Mouse (Mus musculus): ENCODE measurements around the gene Lbhd2.

The Lbhd2 gene

GRCm38 (mm10) chr12:111409583-111409982 is 3.0 kb downstream of the Lbhd2 start:
- no peak for DNase-seq (ENCODE audit: low read depth, low spot score)

GRCm38 (mm10) chr12:111411631-111412355 is 5.2 kb downstream of the Lbhd2 start:
- DNase-seq (ENCODE audit: low read depth, low spot score) = no peak

- DNase-seq (ENCODE audit: low read depth, low spot score) = no peak
These were observed 6.1 kb downstream of the Lbhd2 start for GRCm38 (mm10) chr12:111412581-111413284.

GRCm38 (mm10) chr12:111413300-111413699 is 6.7 kb downstream of the Lbhd2 start:
- DNase-seq (ENCODE audit: low read depth, low spot score) = peak; percentile 62

- no peak for DNase-seq (ENCODE audit: low read depth, low spot score)
These were observed 10.5 kb downstream of the Lbhd2 start, which contains the start of gene Exoc3l4 for GRCm38 (mm10) chr12:111416921-111417779. Gene Exoc3l4 (plus strand): TSS chr12:111417017.

GRCm38 (mm10) chr12:111419918-111420317 is 13.3 kb downstream of the Lbhd2 start:
- DNase-seq (ENCODE audit: low read depth, low spot score) = no peak

- no peak for DNase-seq (ENCODE audit: low read depth, low spot score)
These were observed 14.5 kb downstream of the Lbhd2 start for GRCm38 (mm10) chr12:111420946-111421709.

- no peak for DNase-seq (ENCODE audit: low read depth, low spot score)
These were observed 16.2 kb downstream of the Lbhd2 start for GRCm38 (mm10) chr12:111422852-111423251.

- no peak for DNase-seq (ENCODE audit: low read depth, low spot score)
These were observed 17.0 kb downstream of the Lbhd2 start for GRCm38 (mm10) chr12:111423570-111424129.

- no peak for DNase-seq (ENCODE audit: low read depth, low spot score)
These were observed 17.9 kb downstream of the Lbhd2 start for GRCm38 (mm10) chr12:111424547-111424946.

GRCm38 (mm10) chr12:111425258-111425657 is 18.6 kb downstream of the Lbhd2 start:
- no peak for DNase-seq (ENCODE audit: low read depth, low spot score)

GRCm38 (mm10) chr12:111425789-111426460 is 19.3 kb downstream of the Lbhd2 start:
- DNase-seq (ENCODE audit: low read depth, low spot score) = peak; percentile 59

- DNase-seq (ENCODE audit: low read depth, low spot score) = no peak
These were observed 21.0 kb downstream of the Lbhd2 start for GRCm38 (mm10) chr12:111427438-111428113.

- DNase-seq (ENCODE audit: low read depth, low spot score) = no peak
These were observed 21.8 kb downstream of the Lbhd2 start for GRCm38 (mm10) chr12:111428364-111428763.

GRCm38 (mm10) chr12:111428961-111429911 is 22.6 kb downstream of the Lbhd2 start:
- no peak for DNase-seq (ENCODE audit: low read depth, low spot score)

GRCm38 (mm10) chr12:111430049-111430867 is 23.6 kb downstream of the Lbhd2 start:
- DNase-seq (ENCODE audit: low read depth, low spot score) = no peak

- DNase-seq (ENCODE audit: low read depth, low spot score) = no peak
These were observed 24.5 kb downstream of the Lbhd2 start for GRCm38 (mm10) chr12:111430868-111431817.
